Mouse (Mus musculus) adrenal gland, postnatal 4 days (tissue): ENCODE results near the gene Rhox9. TPM values are rescaled to one million over a fixed set of nuclear protein-coding genes. Genes with fewer than 3 reads are reported as not detected.
"Not testable (repeated sequence)": the region's sequence is repeated elsewhere in the genome, so short reads cannot be mapped to it uniquely, and the experiment has no call there.

Experiments
- DNase-seq, 2 experiments: peaks; one replicate each; pipeline ENCODE4 v3.0.0; 2021 to 2022; ENCODE audit warnings: low spot score in 2 of 2, mixed read lengths in 2 of 2
- long read RNA-seq, 2 experiments: library from polyadenylated mRNA; stranded (forward); transcript quantifications; one replicate each; pipeline ENCODE4 v2.0.0; 2021
- total RNA-seq, 2 experiments: library from RNA; stranded (reverse); gene quantifications; 2 replicates each; pipeline ENCODE4 v1.2.3; 2021

The Rhox9 gene
- not detected for total RNA-seq
- long read RNA-seq, experiment 1: 0 reads
- long read RNA-seq, experiment 2: 0 reads

DNA sequence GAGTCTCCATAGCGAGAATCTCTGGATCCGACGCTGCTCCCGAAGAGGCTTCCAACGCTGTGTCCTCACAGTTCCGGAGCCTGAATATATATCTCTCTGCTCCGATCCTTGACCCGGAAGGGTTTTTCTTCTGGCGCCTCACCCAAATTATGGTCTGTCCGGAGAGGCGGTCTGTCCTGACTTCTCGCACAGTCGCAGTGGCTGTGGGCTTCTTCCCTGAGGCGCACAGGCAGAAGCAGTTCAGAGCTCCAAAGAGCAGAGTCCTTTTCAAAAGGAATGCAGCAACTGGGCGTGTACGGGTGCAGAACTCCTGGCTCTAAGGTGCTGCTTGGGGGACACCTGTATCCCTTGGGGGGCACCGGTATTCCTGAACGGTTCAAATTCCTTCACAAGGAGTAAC, at the start of gene Rhox9:
TSS of gene Rhox9 (minus strand) at position 101 of the 400 bp plus-strand sequence.
- not testable (repeated sequence) for DNase-seq

DNA sequence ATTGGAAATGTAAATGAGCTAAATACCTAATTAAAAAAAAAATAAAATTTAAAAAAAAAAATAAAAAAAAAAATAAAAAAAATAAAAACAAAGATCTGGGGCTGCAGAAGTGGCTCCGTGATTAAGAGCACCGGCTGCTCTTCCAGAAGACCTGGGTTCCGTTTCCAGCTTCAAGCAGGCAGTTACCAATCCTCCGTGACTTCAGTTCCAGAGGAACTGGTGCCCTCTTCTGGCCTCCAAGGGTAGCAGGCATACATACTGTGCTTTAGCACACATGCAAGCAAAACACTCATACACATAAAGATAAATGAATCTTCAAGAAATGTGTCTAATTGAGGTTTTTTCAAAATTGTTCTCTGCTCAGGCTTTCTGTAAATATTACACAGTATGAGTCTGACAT, 14.7 kb upstream of the Rhox9 start:
- DNase-seq: no peak

DNA sequence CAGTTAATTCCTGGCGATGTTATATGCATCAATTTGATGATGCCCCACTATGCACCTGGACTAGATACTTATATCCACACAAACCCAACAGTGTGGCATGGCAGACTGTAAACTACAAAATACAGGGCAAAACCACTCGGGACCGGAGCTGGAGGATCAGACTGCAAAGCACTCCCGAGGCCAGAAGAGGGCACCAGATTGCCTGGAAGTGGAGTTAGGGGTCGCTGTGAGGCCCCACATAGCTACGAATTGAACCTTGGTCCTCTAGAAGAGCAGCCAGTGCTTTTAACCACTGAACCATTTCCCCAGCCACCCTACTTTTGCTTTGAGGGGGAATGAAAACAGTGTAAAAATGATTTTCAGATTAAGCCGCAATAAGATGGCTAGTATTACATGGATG, 7.0 kb upstream of the Rhox9 start:
- no peak for DNase-seq

DNA sequence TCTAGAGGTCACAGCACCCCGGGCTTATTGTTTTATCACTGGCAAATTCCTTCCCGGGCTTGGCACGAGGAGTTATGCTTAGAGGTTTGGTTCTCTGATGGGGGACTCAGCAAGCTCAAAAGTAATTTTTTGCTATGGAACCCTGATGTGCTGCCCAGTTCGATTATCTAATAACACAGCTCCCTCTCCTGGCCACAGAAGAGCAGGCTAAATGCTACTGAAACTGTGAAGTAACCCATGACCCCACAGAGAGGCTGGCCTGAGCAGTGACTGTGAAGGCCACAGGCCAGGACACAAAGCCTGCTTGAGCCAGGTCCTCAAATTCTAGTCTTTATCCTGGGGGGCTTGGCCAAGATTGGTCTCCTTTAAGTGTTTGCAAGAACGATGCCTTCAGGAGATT, 2.2 kb upstream of the Rhox9 start:
- DNase-seq: no peak

DNA sequence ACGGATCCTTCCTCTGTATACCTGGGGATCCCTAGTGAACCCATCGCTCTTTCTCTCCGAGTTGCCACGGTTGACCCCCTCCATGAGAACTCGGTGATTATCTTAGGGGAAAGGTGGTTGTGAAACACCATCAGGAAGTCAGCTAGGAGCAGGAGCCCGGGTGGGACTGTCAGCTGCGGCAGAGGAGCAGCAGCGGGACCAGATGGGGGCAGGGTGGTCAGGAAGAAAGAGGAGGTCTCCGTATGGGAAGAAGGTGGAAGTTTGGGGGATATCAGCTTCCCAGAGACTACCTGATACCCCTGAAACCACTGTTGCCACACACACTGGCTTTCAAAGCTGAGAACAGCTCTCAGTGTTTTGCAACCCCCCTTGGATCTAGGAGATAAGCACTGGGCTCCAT, 4.4 kb downstream of the Rhox9 start, which contains the start of gene Rhox7b:
TSS of gene Rhox7b (minus strand) at position 101 of the 400 bp plus-strand sequence.
- DNase-seq: not testable (repeated sequence)

DNA sequence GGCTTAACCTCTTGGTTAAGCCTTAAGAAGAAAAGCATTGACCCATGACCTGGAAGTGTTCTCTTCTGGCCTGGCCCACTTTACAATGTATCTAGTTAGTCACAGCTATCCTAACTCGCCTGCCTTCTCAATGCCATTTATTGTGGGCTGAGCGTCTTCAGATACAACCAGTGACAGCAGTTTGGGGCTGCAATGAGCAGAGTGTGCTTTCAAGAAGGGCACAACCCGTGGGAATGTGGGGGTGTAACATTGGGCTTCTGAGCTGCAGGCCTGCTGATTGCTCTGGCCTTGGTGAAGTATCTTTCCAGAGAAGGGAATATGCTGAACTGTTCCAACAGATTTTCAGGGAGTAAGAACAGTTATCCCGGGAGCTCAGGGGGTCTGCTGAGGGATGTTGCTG, 22.7 kb downstream of the Rhox9 start, which contains the start of gene Rhox8:
TSS of gene Rhox8 (minus strand) at position 101 of the 400 bp plus-strand sequence.
- no peak for DNase-seq

DNA sequence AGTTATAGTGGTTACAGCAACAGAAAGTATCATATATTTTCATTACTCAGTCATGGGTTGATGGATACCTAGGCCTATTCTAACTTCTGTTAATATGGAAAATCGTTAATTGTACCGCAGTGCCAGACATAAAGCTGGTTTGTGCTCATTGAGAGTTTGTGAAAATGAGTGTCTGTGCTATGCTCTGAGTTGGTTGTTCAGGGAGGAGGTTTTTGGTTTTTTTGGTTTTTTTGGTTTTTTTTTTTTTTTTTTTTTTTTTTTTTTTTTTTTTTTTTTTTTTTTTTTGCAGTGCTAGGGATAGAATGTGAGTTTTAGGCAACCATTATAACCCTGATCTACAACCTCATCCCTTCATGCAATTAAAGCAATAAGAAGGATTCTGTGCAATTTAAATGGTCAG, 29.9 kb downstream of the Rhox9 start:
- DNase-seq: no peak

Other genes starting within 250 kb of the Rhox9 start
- gene Rhox3h, start 233.0 kb downstream of the Rhox9 start, total RNA-seq: not detected
- gene Rhox2h, start 228.5 kb downstream of the Rhox9 start, total RNA-seq: not detected
- gene Rhox5, start 96.9 kb downstream of the Rhox9 start, total RNA-seq: not detected
- gene Rhox6, start 74.9 kb downstream of the Rhox9 start, total RNA-seq: not detected
- not detected for gene Rhox7a, start 70.1 kb downstream of the Rhox9 start, total RNA-seq
- gene Rhox8, start 22.8 kb downstream of the Rhox9 start, total RNA-seq: not detected
- not detected for gene Rhox7b, start 4.5 kb downstream of the Rhox9 start, total RNA-seq
- not detected for gene Btg1-ps1, start 117.0 kb upstream of the Rhox9 start, total RNA-seq
- gene Btg1-ps2, start 141.3 kb upstream of the Rhox9 start, total RNA-seq: not detected
- not detected for gene Rhox10, start 164.7 kb upstream of the Rhox9 start, total RNA-seq
- not detected for gene Rhox11, start 183.4 kb upstream of the Rhox9 start, total RNA-seq
- not detected for gene Rhox12, start 209.1 kb upstream of the Rhox9 start, total RNA-seq
- gene Rhox13, start 219.4 kb upstream of the Rhox9 start, total RNA-seq: not detected